Mouse (Mus musculus) lung, embryonic 15.5 days (tissue): ENCODE measurements around the gene Fance. TPM values are rescaled to one million over a fixed set of nuclear protein-coding genes. Genes with fewer than 3 reads are reported as not detected.
A peak's percentile ranks its signal among the peaks of the same experiment; 100 is the strongest.

Experiments
- ATAC-seq: fragments of 200-750 bp; cut with Nextera tagmentation; 2 replicates; pipeline ENCODE4 v1.8.0; 2017; ENCODE audit warnings: moderate number of reproducible peaks, borderline replicate concordance; ENCODE audit not compliant: low FRiP score, low TSS enrichment; ENCODE audit errors: extremely low read depth
- H3K27ac ChIP-seq: fragments of 300-500 bp; sonication (generic); 2 replicates; pipeline ENCODE4 v1.5.1; 2015; ENCODE audit warnings: moderate library complexity, mild to moderate bottlenecking, inconsistent platforms
- H3K27me3 ChIP-seq: fragments of 300-500 bp; sonication (generic); 2 replicates; pipeline ENCODE4 v1.6.1; 2015; ENCODE audit warnings: inconsistent platforms
- H3K36me3 ChIP-seq: fragments of 300-500 bp; sonication (generic); 2 replicates; pipeline ENCODE4 v1.6.1; 2015; ENCODE audit warnings: inconsistent platforms
- H3K4me1 ChIP-seq: fragments of 300-500 bp; sonication (generic); 2 replicates; pipeline ENCODE4 v1.6.1; 2015; ENCODE audit warnings: inconsistent platforms
- H3K4me2 ChIP-seq: fragments of 300-500 bp; sonication (generic); 2 replicates; pipeline ENCODE4 v1.6.1; 2015; ENCODE audit warnings: inconsistent platforms, mild to moderate bottlenecking, moderate library complexity
- H3K4me3 ChIP-seq: fragments of 300-500 bp; sonication (generic); 2 replicates; pipeline ENCODE4 v1.5.1; 2015; ENCODE audit warnings: mild to moderate bottlenecking, inconsistent platforms
- H3K9ac ChIP-seq: fragments of 300-500 bp; sonication (generic); 2 replicates; pipeline ENCODE4 v1.6.1; 2015; ENCODE audit warnings: inconsistent platforms
- H3K9me3 ChIP-seq: fragments of 300-500 bp; sonication (generic); 2 replicates; pipeline ENCODE4 v1.6.1; 2016; ENCODE audit warnings: inconsistent platforms
- WGBS: fragments of 180-500 bp; shearing (Covaris S2); methylation state at CpG from one replicate; pipeline ENCODE4 v1.1.7; 2015; 5-methylcytosine and 5-hydroxymethylcytosine counted together
- polyA plus RNA-seq: library from polyadenylated mRNA; unstranded; fragments of >200 nt; fragmentation: Nextera tagmentation; extraction: Ambion mirVana; gene quantifications from 2 replicates; pipeline ENCODE4 v1.2.1, GENCODE M21; 2015

Gene Fance
- polyA plus RNA-seq, 1 experiment from 2014 or later: 32.8 TPM

DNA sequence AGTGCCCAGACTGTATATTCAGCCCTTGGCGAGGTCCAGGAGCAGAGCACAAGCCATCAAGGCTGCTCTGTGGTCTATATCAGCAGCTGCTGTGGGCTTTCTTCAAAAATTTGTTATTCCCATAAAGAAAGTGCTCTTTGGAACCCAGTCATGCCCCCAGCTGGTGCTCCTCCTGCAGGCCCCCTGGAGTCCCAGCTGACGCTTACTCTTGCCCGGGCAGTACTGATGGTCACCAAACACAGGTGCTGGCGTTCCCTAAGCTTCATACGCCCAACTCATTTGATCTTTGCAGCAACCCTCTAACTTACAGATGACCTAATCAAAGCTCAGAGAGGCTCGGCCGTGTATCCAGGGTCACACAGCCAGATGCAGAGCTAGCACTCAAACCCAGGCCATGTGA is 24.2 kb downstream of the Fance start:
- Histone ChIP-seq H3K4me2 (no peak overlapping the region), H3K9ac (no peak overlapping the region), H3K4me1 (peaks cover 45% of the 10 kb centered on the region), H3K4me3 (no peak overlapping the region), H3K9me3 (no peaks in the 10 kb centered on the region), H3K27me3 (no peaks in the 10 kb centered on the region), H3K36me3 (peaks cover 51% of the 10 kb centered on the region), H3K27ac (no peak overlapping the region)
- ATAC-seq: no peak
- WGBS: 82% methylated on average over 7 of the region's 7 CpGs

- WGBS: 44% methylated on average over 7 of the region's 7 CpGs
- Histone ChIP-seq H3K36me3 (peaks cover 32% of the 10 kb centered on the region), H3K4me3 (peak overlapping the region; percentile 22), H3K9me3 (no peaks in the 10 kb centered on the region), H3K27ac (peak overlapping the region; percentile 87), H3K9ac (peak overlapping the region; percentile 42), H3K4me2 (peak overlapping the region; percentile 51), H3K4me1 (peaks cover 59% of the 10 kb centered on the region), H3K27me3 (no peaks in the 10 kb centered on the region)
- ATAC-seq: peak; percentile 23
These were observed 27.3 kb downstream of the Fance start for GRCm38 (mm10) chr17:28340578-28340977.

- H3K4me1 ChIP-seq: peaks cover 64% of the 10 kb centered on the region
- no peaks in the 10 kb centered on the region for H3K9me3 ChIP-seq
- no peaks in the 10 kb centered on the region for H3K27me3 ChIP-seq
- peak overlapping the region; percentile 87 for H3K27ac ChIP-seq
- H3K9ac ChIP-seq: peak overlapping the region; percentile 42
- H3K36me3 ChIP-seq: peaks cover 28% of the 10 kb centered on the region
- H3K4me3 ChIP-seq: peak overlapping the region; percentile 22
- WGBS: 3% methylated on average over 26 of the region's 26 CpGs
- H3K4me2 ChIP-seq: peak overlapping the region; percentile 51
- ATAC-seq: peak; percentile 80
These were observed 27.8 kb downstream of the Fance start for GRCm38 (mm10) chr17:28341091-28341490.

GRCm38 (mm10) chr17:28344050-28344607 is 30.8 kb downstream of the Fance start:
- ATAC-seq: no peak
- peaks cover 10% of the 10 kb centered on the region for H3K36me3 ChIP-seq
- H3K4me3 ChIP-seq: no peak overlapping the region
- peak overlapping the region; percentile 27; the same call in 1 of the 2 replicates for H3K4me2 ChIP-seq
- no peaks in the 10 kb centered on the region for H3K27me3 ChIP-seq
- H3K27ac ChIP-seq: peak overlapping the region; percentile 96
- 0 out of 2 replicates have a peak overlapping the region, but pooled peaks have one; percentile 24 for H3K9ac ChIP-seq
- H3K9me3 ChIP-seq: no peaks in the 10 kb centered on the region
- peaks cover 93% of the 10 kb centered on the region for H3K4me1 ChIP-seq
- 7% methylated on average over 3 of the region's 4 CpGs for WGBS

DNA sequence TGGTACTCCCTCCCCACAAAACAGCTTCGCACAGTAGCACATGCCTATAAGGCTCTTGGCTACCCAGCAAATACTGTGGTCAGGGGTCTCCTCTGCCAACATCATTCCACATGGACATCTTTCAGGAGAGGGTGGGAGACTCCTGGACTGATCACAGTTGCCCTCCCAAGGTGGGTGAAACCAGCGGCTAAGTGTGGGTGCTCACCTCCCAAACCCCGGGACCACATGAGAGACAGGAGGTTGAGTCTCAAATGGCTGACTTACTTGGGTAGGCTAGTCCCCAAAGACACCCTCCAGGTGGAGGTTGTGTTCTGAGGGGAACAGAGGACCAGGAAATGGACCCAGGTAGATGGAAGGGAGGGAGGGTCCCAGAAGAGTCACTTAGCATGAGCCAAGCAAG is 31.4 kb downstream of the Fance start:
- Histone ChIP-seq H3K9me3 (no peaks in the 10 kb centered on the region), H3K9ac (0 out of 2 replicates have a peak overlapping the region, but pooled peaks have one; percentile 10), H3K36me3 (peaks cover 5% of the 10 kb centered on the region), H3K4me3 (no peak overlapping the region), H3K27ac (peak overlapping the region; percentile 96), H3K4me1 (peaks cover 96% of the 10 kb centered on the region), H3K4me2 (peak overlapping the region; percentile 51), H3K27me3 (no peaks in the 10 kb centered on the region)
- WGBS: 43% methylated on average over 3 of the region's 3 CpGs
- ATAC-seq: no peak

DNA sequence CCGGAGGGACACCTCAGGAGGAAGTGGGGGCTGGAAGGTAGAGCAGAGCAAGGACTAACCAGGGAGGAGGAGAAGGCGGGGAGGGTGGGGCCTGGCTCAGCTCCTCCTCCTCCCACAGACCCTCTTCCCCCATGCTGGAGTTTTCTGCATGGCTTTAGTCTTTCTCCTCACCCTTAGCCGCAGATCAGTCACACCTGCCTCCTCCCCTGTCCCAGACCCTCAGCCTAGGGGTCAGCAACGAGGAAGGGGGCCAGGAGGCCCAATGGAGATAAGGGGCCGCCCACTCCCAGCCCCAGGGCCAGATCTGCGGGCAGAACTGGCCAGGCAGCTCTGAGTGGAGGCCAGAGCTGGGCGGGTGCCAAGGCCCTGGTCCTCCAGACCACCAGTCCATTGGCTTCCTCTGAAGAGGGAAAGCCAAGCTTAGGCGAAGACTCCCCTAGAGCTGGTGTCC is 32.0 kb downstream of the Fance start:
- Histone ChIP-seq H3K27ac (peak overlapping the region; percentile 96), H3K4me3 (peak overlapping the region; percentile 22), H3K9ac (peak overlapping the region; percentile 10; the same call in 1 of the 2 replicates), H3K4me2 (peak overlapping the region; percentile 51), H3K36me3 (no peaks in the 10 kb centered on the region), H3K4me1 (peaks cover 90% of the 10 kb centered on the region), H3K9me3 (no peaks in the 10 kb centered on the region), H3K27me3 (no peaks in the 10 kb centered on the region)
- WGBS: 6% methylated on average over 8 of the region's 8 CpGs
- ATAC-seq: no peak; the same call in 1 of the 2 replicates

- ATAC-seq: peak; percentile 21; the same call in 1 of the 2 replicates
- Histone ChIP-seq H3K27me3 (no peaks in the 10 kb centered on the region), H3K4me3 (peak overlapping the region; percentile 22), H3K36me3 (no peaks in the 10 kb centered on the region), H3K4me2 (peak overlapping the region; percentile 51), H3K27ac (peak overlapping the region; percentile 96), H3K9ac (peak overlapping the region; percentile 10), H3K4me1 (peaks cover 86% of the 10 kb centered on the region), H3K9me3 (no peaks in the 10 kb centered on the region)
- WGBS: 8% methylated on average over 10 of the region's 10 CpGs
These were observed 32.6 kb downstream of the Fance start for GRCm38 (mm10) chr17:28345882-28346281.

GRCm38 (mm10) chr17:28347327-28347726 is 34.0 kb downstream of the Fance start:
- H3K9me3 ChIP-seq: no peaks in the 10 kb centered on the region
- 60% methylated on average over 10 of the region's 10 CpGs for WGBS
- H3K4me2 ChIP-seq: peak overlapping the region; percentile 96; the same call in 1 of the 2 replicates
- H3K36me3 ChIP-seq: no peaks in the 10 kb centered on the region
- peaks cover 83% of the 10 kb centered on the region for H3K4me1 ChIP-seq
- no peak for ATAC-seq
- H3K9ac ChIP-seq: no peak overlapping the region
- 0 out of 2 replicates have a peak overlapping the region, but pooled peaks have one; percentile 6 for H3K27ac ChIP-seq
- H3K4me3 ChIP-seq: no peak overlapping the region
- H3K27me3 ChIP-seq: no peaks in the 10 kb centered on the region

DNA sequence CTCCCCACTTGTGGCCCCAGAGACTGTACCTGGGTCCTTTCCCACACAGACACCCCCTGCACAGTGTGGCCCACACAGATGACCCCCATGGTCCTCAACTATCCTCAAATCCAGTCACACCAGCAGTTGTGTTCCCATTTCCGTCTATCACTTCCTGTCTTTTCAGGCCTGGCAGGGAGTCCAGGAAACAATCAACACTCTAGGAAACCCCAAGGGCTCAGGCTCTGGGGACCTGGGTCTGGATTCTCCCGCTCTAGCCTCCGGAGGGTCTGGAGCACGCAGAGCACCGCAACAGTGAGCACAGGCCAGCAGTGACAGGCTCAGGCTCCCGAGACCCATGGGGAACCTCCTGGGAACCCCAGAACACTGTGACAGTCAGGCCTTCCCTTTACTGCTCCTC is 34.9 kb downstream of the Fance start:
- Histone ChIP-seq H3K9me3 (no peaks in the 10 kb centered on the region), H3K27me3 (no peaks in the 10 kb centered on the region), H3K4me2 (peak overlapping the region; percentile 96), H3K36me3 (no peaks in the 10 kb centered on the region), H3K4me1 (peaks cover 74% of the 10 kb centered on the region), H3K4me3 (peak overlapping the region; percentile 88), H3K9ac (peak overlapping the region; percentile 96), H3K27ac (peak overlapping the region; percentile 100)
- ATAC-seq: no peak
- WGBS: 24% methylated on average over 6 of the region's 6 CpGs

DNA sequence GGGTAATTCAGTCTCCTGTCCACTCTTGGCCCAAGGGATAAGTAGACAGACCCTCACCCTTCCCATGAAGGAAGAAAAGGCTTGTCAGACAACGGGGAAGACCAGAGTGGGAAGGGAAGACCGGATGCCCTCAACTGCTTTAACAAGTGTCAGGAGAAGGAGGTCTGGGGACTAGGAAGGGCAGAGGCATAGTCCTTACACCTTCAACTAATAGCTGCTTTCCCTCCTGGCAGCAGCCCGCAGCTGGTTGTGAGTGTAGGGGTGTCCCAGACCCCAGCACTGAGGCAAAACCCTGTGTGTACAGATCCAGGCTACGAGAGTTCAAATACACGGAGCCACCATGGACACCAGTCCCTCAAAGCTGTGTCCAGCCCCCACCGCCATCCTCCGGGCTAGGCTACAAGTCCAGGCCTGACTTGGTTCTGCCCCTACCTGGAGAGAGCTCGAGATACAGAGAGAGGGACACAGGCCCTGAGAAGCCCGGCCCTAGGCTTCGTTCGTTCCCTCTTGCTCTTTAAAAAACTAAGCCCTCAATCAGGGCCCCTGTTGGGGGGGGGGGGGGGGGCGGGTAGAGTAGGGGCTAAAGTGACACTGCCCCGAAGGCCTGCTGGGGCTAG is 36.1 kb downstream of the Fance start:
- ATAC-seq: no peak
- Histone ChIP-seq H3K4me1 (peaks cover 63% of the 10 kb centered on the region), H3K4me3 (peak overlapping the region; percentile 88), H3K9ac (peak overlapping the region; percentile 96), H3K4me2 (peak overlapping the region; percentile 96), H3K27me3 (no peaks in the 10 kb centered on the region), H3K9me3 (no peaks in the 10 kb centered on the region), H3K36me3 (no peaks in the 10 kb centered on the region), H3K27ac (peak overlapping the region; percentile 100)
- WGBS: 7% methylated on average over 13 of the region's 13 CpGs

DNA sequence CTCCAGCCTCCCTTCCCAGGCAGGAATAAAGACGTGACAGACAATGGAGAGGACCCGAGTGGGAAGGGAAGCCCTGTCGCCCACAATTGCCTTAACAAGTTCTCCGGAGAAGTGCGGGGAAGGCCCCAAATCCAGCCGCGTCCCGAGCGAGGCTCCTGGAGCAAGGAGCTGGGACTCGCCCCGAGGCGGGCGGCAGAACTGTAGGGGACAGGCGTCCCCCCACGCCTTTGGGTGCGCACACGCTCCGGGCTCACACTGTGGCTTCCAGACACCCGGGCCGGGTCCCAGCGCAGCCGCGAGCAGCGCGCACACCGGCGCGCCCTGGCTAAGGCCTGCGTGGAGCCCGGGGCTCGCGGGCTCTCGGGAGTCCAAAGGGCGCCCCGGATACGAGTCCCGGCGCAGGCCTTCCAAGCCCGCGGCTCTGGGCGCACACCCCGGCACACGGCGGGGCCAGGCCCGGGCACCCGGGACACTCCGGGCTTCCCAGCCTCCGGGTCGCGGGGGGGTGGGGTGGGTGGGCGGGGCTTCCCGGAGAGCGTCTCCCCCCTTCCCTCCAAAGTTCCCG is 36.7 kb downstream of the Fance start:
- 2% methylated on average over 49 of the region's 54 CpGs for WGBS
- no peak; the same call in 1 of the 2 replicates for ATAC-seq
- Histone ChIP-seq H3K27ac (peak overlapping the region; percentile 100), H3K4me1 (peaks cover 57% of the 10 kb centered on the region), H3K9ac (peak overlapping the region; percentile 96), H3K4me3 (peak overlapping the region; percentile 88), H3K27me3 (no peaks in the 10 kb centered on the region), H3K9me3 (no peaks in the 10 kb centered on the region), H3K4me2 (peak overlapping the region; percentile 96), H3K36me3 (no peaks in the 10 kb centered on the region)
